Mouse (Mus musculus): ENCODE data around the gene Cyp4f39.

The Cyp4f39 gene

DNA sequence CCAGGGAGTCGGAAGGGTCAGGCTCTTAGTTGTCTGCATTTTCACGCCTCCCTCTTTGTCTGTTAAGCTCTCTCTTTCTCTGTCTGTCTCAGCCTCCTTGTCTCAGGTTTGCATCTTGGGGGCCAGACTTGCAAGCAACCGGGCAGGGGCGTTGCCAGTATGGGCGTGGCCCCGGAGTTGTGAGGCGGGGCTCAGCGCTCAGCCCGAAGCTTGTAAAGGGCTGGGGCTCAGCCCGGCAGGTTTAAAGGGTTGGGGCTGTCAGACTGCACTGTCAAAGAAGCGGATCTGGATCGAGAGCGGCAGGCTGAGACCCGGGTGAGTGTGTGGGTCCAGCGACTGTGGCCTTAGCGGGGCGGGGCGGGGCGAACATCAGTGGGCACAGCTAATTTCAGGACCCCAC is at the start of gene Cyp4f39:
Cyp4f39 (plus strand) TSS at position 242 of the 400 bp plus-strand sequence.
- DNase-seq (ENCODE audit: extremely low read depth, low read depth, low spot score), result no peak

DNA sequence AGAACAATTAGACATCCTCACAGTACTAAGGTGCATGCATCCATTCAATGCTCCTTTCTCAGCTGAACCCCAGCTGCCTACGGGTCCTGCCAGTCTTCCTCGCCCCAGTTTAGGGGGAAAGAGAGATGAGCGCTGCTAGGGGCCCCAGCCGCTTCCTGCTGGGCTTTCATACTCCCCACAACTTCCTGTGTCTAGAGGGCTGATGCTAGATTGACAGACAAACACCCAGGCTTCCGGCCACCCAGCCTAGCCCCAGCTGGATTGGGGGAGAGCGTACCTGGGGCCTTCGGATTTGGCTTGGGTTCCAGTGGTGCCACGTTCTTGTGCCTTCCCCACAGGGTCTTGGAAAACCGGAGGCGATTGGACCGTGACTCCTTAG is 49.8 kb upstream of the Cyp4f39 start:
- DNase-seq (ENCODE audit: extremely low read depth, low read depth, low spot score), result no peak

DNA sequence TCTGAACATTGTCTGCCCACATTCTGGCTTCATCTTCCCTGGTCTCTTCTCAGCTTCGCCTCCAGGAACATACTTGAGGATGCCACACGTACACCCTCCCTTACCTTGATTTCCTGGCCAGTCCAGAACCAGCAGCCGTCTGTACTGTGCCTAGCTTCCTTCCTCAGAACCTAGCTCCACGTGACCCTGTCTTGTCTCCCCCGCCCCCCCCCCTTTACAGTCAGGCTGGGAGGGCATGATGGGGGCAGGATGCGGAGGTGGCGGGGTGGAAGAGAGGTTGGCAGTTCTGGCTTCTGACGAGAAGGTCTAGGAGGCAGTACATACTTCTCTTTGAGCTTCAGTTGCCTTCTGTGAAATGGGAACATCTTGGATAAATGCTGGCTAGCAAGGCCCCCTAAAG is 49.1 kb upstream of the Cyp4f39 start, which contains the start of gene Rasal3:
Rasal3 (minus strand) TSS at position 167 of the 400 bp plus-strand sequence.
- no peak for DNase-seq (ENCODE audit: extremely low read depth, low read depth, low spot score)

DNA sequence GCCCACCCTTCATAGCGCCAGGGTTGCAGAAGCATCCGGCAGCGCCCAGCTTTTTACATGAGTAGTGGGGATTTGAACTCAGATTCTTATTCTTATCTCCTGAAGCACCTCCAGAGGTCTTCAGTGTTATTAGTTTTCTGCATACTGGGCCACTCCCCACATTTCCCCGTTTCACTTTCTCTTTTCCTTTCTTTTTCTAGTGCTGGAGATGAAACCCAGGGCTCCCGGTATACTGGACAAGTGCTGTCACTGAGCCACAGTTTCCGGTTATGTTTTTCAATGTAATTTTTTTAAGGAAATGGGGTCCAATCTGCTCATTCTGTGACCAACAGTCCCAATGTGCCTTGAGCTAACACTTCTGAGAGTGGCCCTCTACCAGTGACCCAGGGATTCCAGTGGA is 40.6 kb upstream of the Cyp4f39 start:
- no peak for DNase-seq (ENCODE audit: extremely low read depth, low read depth, low spot score)

DNA sequence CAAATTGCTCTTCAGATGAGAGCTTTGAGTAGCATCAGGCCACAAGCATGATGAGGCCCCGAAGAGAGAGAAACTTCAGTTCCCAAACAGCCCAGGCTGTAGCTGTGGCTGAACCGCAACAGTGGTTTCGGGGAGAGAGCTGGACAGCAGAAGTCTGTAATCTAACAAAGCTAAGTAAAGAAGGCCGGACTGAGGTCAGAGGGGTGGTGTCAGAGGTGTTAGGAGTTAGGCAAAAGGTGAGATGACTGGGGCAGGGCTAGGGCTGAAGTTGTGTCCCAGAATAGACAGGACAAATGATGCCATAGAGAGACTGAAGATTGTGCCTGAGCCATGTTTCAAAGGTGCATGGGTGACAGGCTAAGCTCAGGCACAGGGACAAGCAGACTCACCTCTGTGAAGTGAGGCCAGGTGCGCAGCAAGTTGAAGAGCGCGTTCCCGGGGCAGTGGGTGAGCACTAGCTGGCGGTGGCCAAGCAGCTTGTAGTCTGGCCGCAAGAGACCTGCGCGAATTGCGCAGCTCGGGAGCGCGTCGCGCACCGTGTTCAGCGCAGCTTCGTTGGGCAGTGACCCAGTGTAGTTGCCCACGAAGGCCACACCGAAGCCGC is 37.0 kb upstream of the Cyp4f39 start:
- DNase-seq (ENCODE audit: extremely low read depth, low read depth, low spot score), result no peak

DNA sequence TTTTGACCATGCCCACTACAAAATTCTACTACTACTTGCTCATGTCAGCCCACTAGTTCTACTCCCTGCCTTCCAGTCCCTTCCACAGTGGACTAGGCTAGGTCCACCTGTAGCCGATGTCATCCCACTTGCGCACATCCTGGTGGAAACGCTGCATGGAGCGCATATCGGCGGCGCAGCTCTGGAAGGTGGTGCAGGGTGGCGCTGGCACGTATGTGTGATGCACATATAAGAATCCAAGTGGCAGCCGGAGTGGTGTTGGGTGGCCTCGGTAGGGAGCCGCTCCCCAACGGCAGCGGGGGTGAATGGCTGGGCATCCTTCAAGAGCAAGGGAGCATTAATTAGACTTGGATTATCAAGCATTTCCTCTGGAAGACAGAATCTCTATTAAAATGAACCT is 35.8 kb upstream of the Cyp4f39 start:
- no peak for DNase-seq (ENCODE audit: extremely low read depth, low read depth, low spot score)

DNA sequence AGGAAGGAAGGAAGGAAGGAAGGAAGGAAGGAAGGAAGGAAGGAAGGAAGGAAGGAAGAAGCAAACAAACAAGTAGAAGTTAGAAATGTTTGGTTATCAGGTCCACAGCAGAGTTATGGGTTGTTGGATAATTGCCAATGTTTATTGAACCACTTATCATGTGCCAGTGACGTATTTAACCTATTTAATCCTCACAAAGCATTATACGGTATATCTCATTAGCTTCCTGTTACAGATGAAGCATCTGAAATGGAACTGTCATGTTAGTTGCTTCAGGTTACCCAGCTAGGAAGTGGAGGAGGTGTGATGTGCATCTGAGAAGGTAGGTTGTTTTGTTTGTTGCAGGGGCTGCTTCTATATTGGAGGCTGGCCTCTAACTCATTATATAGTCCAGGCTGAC is 32.5 kb upstream of the Cyp4f39 start:
- DNase-seq (ENCODE audit: extremely low read depth, low read depth, low spot score), result no peak

DNA sequence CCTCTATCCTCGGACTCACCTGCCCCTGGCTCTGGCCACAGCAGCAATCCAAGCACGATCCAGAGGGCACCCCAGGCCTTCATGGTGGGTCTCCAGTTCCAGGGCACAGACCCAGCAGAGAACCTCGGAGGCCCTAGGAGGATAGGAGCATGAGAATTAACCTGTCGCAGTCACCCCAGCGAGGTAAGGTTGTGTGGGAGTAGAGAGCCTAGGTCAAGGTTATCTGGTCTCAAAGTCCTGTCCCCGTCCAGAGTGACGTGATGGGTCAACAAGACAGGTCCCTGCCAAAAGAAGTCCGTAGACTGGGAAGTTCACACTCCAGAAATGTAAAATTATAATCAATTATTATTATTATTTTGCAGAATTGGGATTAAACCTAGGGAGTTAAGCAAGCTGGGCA is 31.7 kb upstream of the Cyp4f39 start:
- no peak for DNase-seq (ENCODE audit: extremely low read depth, low read depth, low spot score)

DNA sequence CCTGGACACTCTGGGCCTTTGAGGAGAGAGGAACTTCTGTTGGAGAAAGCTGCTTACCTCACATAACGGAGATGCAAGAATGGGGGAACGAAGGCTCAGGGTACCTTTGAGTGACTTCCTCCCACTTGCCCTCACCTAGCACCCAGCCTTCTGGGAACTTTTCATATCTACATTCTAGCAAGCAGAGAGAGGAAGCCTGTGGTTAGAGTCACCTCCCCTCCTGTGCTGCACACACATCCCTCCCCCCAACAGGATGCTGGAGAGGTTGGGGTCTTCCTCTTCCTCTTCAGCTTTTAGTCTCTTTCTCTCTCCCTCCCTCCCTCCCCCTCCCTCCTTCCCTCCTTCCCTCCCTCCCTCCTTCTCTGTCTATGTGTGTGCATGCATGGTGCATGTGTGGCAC is 28.5 kb upstream of the Cyp4f39 start, which contains the start of gene Pglyrp2:
Pglyrp2 (minus strand) TSS at position 134 of the 400 bp plus-strand sequence.
- no peak for DNase-seq (ENCODE audit: extremely low read depth, low read depth, low spot score)

DNA sequence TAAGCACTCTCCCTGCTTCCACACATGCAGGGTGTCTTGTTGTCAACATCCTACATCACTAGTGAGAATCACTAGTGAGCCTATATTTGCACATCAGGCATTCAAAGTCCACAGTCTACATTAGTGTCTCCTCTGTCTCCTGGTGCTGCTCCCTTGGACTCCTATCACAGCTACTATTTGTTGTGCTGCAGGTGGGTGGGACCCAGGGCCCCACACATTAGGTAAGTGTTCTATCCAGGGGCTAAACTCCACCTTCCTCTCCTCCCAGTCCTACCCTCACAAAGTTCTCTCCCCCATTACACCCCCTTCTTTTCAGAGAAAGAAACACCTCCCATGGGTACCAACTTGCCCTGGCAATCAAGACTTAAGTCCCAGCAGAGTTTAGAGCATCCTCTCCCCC is 25.9 kb upstream of the Cyp4f39 start:
- no peak for DNase-seq (ENCODE audit: extremely low read depth, low read depth, low spot score)

DNA sequence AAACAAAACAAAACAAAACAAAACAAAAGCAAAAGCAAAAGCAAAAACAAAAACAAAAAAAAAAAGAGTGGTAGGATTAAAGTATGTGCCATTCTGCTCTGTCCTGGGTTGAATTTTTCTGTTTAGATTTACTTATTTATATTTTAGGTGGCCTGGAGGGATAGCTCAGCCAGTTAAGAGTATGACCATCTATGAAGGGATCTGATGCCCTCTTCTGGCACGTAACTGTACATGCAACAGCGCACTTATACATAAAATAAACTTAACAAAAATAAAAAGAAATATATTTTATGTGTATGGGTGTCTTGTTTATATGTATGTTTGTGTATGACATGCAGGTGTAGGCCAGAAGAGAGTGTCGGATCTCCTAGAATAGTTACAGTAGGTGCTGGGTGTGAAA is 20.6 kb upstream of the Cyp4f39 start:
- DNase-seq (ENCODE audit: extremely low read depth, low read depth, low spot score), result no peak

DNA sequence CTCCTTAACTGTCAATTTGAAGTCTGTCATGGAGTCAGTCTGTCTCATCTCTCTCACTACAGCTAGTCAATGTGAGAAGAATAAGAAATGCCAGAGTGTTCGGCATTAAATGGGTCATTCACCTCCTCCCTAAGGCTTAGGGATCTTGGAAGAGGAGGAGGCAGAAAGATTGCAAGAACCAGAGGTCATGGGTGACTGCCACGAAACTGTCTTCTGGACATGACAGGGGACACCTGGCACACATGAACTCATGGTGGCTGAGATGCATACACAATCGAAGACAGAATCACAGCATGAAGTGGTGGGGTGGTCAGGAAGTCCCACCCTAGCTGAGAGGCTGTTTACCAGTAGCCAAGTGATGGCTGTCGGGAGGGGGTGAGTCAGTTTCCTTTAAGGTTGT is 18.2 kb upstream of the Cyp4f39 start:
- no peak for DNase-seq (ENCODE audit: extremely low read depth, low read depth, low spot score)

DNA sequence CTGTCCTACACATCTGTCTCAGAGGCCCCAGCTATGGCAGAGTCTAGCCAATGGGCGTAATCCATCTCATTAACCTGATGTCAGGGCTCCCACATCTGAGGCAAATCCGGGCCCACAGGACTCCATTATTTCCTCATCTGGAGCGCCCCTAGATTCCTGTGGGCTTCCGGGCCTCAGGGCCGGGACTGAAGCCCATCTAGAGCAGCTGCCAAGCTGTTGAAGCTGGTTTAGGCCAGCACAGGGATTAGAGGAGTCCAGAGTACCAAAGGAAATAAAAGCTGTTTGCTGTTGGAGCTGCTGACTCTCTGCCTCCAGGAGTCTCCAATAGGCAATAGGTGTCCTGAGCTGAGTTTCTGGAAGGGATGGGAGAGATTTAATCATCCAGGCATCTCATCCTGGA is 17.4 kb upstream of the Cyp4f39 start:
- no peak for DNase-seq (ENCODE audit: extremely low read depth, low read depth, low spot score)

DNA sequence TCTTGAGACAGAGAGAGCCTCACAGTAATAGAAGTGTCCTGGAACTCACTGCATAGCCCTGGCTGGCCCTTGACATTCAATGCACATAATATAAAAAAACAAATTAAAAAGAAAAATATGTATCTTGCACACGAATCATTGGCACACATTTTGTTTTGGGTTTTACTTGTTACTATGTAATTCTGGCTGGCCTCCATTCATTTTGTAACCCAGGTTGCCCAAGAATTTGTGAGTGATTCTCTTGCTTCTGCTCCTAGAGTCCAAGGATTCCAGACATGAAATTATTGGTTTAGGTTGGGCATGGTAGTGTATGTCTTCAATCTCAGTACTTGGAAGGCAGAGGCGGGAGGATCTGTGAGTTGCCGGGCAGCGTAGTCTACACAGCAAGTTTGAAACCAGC is 15.4 kb upstream of the Cyp4f39 start:
- DNase-seq (ENCODE audit: extremely low read depth, low read depth, low spot score), result no peak

DNA sequence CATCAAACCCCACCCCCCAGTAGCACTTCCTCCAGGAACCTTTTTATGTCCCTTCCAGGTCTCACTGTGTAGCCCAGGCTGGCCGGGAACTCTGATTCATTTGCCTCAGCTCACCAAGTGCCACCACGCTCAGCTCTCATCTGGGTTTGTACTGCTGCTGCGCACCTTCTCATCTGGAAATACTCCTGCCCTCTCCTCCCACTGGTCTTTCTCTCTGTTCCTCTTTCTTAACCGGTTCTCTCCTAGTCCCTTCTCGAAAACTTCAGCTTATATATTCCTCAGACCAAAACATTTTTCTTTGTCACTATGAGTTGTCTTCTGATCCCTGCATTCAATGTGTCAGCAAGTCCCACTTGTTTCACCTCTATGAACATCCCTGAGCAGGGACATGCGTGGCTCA is 9.3 kb upstream of the Cyp4f39 start:
- no peak for DNase-seq (ENCODE audit: extremely low read depth, low read depth, low spot score)

DNA sequence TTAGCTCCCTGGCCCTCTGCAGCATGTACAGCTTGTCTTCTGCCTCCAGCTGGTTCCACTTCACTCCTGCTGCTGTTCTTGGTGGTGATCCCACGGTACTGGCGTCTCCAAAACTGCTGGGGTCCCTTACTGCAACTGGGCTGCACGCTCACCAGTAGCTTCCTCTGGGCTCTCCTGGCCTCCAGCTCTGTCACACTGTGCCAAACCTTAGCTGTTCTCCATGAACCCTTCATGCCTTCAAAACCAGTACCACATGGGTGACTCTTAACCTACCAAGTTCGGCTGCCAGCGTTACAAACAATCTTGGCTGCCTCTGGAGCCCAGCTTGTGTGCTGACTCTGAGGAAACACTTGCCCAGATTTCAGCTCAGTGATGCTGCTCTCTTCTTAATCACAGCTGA is 7.5 kb upstream of the Cyp4f39 start:
- no peak for DNase-seq (ENCODE audit: extremely low read depth, low read depth, low spot score)

DNA sequence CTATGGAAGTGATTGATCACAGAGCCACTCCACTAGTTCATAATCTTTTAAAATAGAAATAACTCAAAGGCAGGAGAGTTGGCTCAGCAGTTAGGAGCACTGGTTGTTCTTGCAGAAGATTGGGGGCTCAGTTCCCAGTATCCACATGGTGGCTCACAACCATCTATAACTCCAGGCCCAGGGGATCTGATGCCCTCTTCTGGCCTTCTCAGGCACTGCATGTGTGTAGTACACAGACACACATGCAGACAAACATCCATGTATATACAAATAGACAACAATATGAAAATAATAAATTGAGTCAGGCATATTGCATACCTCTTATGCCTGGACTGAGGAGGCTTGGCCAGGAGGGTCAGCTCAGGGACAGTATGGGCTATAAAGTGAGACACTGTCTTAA is 5.3 kb upstream of the Cyp4f39 start:
- no peak for DNase-seq (ENCODE audit: extremely low read depth, low read depth, low spot score)

DNA sequence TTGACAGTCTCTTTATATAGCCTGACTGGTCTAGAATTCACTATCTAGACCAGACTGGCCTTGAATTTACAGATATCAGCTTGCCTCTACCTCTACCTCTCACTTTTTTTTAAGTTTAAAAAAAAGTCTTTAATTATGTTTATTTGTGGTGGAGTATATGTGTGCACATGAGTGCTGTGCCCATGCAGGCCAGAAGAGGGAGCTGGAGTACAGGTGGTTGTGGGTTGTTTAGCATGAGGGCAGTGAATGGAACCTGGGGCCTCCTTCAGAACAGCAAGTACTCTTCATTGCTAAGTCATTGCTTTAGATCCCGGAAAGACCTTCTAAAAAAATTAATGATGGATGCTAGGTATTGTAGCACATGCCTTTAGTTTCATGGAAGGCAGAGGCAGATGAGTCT is 3.5 kb upstream of the Cyp4f39 start:
- DNase-seq (ENCODE audit: extremely low read depth, low read depth, low spot score), result no peak

DNA sequence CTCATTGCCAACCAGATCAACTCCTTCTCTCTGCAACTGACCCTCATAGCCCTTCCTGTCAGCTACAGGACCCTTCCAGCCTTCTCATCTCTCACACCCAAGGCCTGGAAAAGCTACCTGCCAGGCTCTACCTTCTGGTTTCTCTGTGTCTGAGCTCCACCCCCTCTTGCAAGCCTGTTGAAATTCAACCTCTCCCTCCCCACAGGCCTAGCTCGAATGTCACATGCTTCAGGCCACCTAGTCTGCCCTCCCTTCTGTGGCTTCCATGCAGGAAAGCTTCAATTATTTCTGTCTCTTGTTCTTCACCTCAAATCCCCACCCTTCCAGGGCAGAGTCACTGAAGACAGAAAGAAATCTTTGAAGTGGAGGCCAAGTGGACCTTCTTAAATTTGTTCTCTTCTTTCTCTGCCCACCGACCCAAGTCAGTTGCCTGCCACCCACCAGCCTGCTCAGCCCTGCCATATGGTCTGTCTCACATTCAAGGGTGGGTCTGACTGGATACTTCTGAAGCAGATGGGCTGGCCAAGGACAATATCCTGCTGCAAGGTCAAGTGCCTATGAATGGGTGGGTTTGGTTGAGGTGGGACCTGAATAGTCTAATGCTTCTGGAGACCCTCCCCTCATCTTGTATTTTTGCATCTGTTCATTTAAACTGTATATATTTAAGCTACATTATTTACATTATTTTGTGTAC is 1.5 kb upstream of the Cyp4f39 start:
- no peak for DNase-seq (ENCODE audit: extremely low read depth, low read depth, low spot score)

DNA sequence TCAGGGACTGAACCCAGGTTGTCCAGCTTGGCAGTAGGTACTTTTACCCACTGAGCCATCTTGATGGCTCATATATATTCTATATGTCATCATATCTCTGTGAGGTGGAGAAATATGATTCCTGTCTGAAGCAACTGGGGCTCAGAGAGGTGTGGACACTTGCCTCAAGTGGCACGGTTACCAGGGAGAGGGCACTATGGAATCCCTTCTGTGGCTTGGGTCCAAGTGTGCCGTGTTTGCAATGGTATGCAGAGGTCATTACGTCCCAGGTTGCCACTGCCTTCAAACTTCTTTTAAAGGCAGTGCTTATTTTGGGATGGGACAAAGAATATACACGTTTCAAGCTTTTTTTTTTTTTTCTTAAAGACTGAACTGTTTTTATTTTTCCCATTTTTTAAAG is 1.7 kb downstream of the Cyp4f39 start:
- DNase-seq (ENCODE audit: extremely low read depth, low read depth, low spot score), result no peak

DNA sequence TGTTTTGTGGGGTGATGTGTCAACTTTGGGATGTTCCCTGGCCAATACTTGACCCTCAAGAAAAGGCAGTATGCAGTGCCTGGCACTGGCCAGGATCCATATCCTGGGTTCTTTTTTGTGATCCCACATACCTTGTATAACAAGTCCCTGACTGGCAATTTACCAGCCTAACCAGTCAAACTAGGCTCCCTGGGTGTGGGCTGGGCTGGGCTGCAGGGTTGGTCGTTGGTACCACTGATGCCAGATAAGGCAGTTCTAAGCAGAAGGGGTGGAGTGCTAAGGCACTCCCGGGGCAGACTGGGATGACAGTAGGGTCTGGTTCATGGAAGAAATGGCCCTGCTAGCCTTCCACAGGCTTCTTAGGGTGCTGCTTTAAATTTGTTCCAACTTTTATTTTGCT is 2.5 kb downstream of the Cyp4f39 start:
- no peak for DNase-seq (ENCODE audit: extremely low read depth, low read depth, low spot score)

DNA sequence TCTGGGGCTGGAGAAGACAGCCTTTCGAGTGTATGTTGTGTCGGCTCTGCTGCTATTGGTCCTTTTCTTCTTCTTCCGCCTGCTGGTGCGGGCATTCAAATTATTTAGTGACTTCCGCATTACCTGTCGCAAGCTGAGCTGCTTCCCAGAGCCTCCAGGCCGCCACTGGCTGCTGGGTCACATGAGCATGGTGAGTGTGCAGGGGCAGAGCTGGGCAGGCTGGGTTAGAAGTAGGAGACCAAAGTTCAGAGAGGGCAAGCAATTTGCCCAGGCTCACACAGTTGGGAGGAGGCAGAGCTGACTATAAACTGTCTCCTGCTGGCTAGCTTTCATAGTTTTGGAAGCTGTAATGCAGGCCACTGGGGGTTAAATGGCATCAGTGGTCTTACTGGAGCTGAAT is 16.0 kb downstream of the Cyp4f39 start:
- no peak for DNase-seq (ENCODE audit: extremely low read depth, low read depth, low spot score)

DNA sequence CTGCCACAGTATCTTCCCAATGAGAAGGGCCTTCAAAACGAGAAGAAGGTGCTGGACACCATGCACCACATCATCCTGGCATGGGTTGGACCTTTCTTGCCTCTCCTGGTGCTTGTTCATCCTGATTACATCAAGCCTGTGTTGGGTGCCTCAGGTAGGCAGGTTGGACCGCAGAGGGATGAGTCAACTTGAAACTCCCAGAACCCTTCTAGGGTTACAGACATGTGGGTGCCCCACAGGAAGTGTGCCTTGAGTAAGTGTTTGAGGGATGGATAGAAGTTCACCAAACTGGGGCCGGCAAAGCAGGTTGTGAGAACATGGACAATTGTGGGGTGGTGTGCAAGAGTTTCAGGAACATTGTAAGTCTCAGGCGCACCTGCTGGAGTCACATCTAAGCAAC is 18.3 kb downstream of the Cyp4f39 start:
- DNase-seq (ENCODE audit: extremely low read depth, low read depth, low spot score), result no peak

All from fat pad, adult 2 months (tissue).